Mouse (Mus musculus): ENCODE measurements at regions not wholly inside any gene's neighbourhood (a gene's known extent, or its start where the extent isn't known, plus 50 kb on each side); places are given as distances from the start of the nearest gene placed in this dataset.

GRCm38 (mm10) chr15:64622591-64622990 is 194.9 kb upstream of the Gm21798 start:
- Histone ChIP-seq H3K27ac (ENCODE audit: insufficient read depth, low read length) (no peak overlapping the region), H3K4me3 (replicated peaks; ENCODE audit: insufficient read depth, low read depth, low read length) (no peak overlapping the region), H3K27me3 (ENCODE audit: control insufficient read depth, insufficient read depth, low read length) (no peaks in the 10 kb centered on the region; the same call in 1 of the 2 replicates), H3K4me1 (ENCODE audit: control insufficient read depth, insufficient read depth, low read length) (no peaks in the 10 kb centered on the region)
- TF ChIP-seq CTCF (IDR thresholded peaks at IDR 0.05; ENCODE audit: borderline replicate concordance, insufficient read depth, low read depth, low read length) (no peak), POLR2A (IDR thresholded peaks at IDR 0.05; ENCODE audit: borderline replicate concordance, insufficient read depth, low read length) (no peak)
- WGBS = 62% methylated on average over 4 of the region's 4 CpGs
- peak; percentile 6 to 23 for DNase-seq

GRCm38 (mm10) chr15:64626359-64626758 is 191.1 kb upstream of the Gm21798 start:
- 94% methylated on average over 6 of the region's 6 CpGs for WGBS
- Histone ChIP-seq H3K4me1 (ENCODE audit: control insufficient read depth, insufficient read depth, low read length) (no peaks in the 10 kb centered on the region), H3K27ac (ENCODE audit: insufficient read depth, low read length) (no peak overlapping the region), H3K4me3 (replicated peaks; ENCODE audit: insufficient read depth, low read depth, low read length) (no peak overlapping the region), H3K27me3 (ENCODE audit: control insufficient read depth, insufficient read depth, low read length) (no peaks in the 10 kb centered on the region)
- TF ChIP-seq POLR2A (IDR thresholded peaks at IDR 0.05; ENCODE audit: borderline replicate concordance, insufficient read depth, low read length) (no peak), CTCF (IDR thresholded peaks at IDR 0.05; ENCODE audit: borderline replicate concordance, insufficient read depth, low read depth, low read length) (no peak)
- DNase-seq = no peak

GRCm38 (mm10) chr15:64627258-64627657 is 190.2 kb upstream of the Gm21798 start:
- H3K27me3 ChIP-seq (ENCODE audit: control insufficient read depth, insufficient read depth, low read length) = no peaks in the 10 kb centered on the region
- DNase-seq = peak; percentile 47 to 66
- TF ChIP-seq CTCF (IDR thresholded peaks at IDR 0.05; ENCODE audit: borderline replicate concordance, insufficient read depth, low read depth, low read length) = peak; percentile 80
- TF ChIP-seq POLR2A (IDR thresholded peaks at IDR 0.05; ENCODE audit: borderline replicate concordance, insufficient read depth, low read length) = no peak
- WGBS = 17% methylated on average over 9 of the region's 9 CpGs
- no peaks in the 10 kb centered on the region for H3K4me1 ChIP-seq (ENCODE audit: control insufficient read depth, insufficient read depth, low read length)
- H3K27ac ChIP-seq (ENCODE audit: insufficient read depth, low read length) = no peak overlapping the region
- no peak overlapping the region for H3K4me3 ChIP-seq (replicated peaks; ENCODE audit: insufficient read depth, low read depth, low read length)
